Mouse (Mus musculus): ENCODE results near the gene Gm42957. TPM values are rescaled to one million over a fixed set of nuclear protein-coding genes. Genes with fewer than 3 reads are reported as not detected.

Gm42957 gene
- polyA plus RNA-seq, 1 experiment from 2014 or later: 0.04 TPM

Other genes starting within 250 kb of the Gm42957 start
- gene BC107364, start 183.2 kb upstream of the Gm42957 start, polyA plus RNA-seq (2014; fragmentation: Nextera tagmentation; extraction: Ambion mirVana): not detected in 2 replicates
- gene Hfe2, start 110.3 kb upstream of the Gm42957 start, polyA plus RNA-seq (2014; fragmentation: Nextera tagmentation; extraction: Ambion mirVana): 1.3 and 1.7 TPM in 2 replicates
- gene Txnip, start 77.5 kb upstream of the Gm42957 start, polyA plus RNA-seq (2014; fragmentation: Nextera tagmentation; extraction: Ambion mirVana): 54.0 and 55.9 TPM in 2 replicates
- gene Gm16253, start 58.5 kb upstream of the Gm42957 start, polyA plus RNA-seq (2014; fragmentation: Nextera tagmentation; extraction: Ambion mirVana): 0.36 and 0.43 TPM in 2 replicates
- gene Polr3gl, start 41.3 kb upstream of the Gm42957 start, polyA plus RNA-seq (2014; fragmentation: Nextera tagmentation; extraction: Ambion mirVana): 12.1 and 14.7 TPM in 2 replicates
- gene Ankrd34a, start 38.8 kb upstream of the Gm42957 start, polyA plus RNA-seq (2014; fragmentation: Nextera tagmentation; extraction: Ambion mirVana): 1.5 and 2.0 TPM in 2 replicates
- 6.4 TPM in 2 replicates for gene Lix1l, start 34.3 kb upstream of the Gm42957 start, polyA plus RNA-seq (2014; fragmentation: Nextera tagmentation; extraction: Ambion mirVana)
- 181 and 193 TPM in 2 replicates for gene Rbm8a, start 5.5 kb upstream of the Gm42957 start, polyA plus RNA-seq (2014; fragmentation: Nextera tagmentation; extraction: Ambion mirVana)
- gene Pex11b, start 98 bp upstream of the Gm42957 start, polyA plus RNA-seq (2014; fragmentation: Nextera tagmentation; extraction: Ambion mirVana): 43.9 and 46.7 TPM in 2 replicates
- gene Itga10, start 10.1 kb downstream of the Gm42957 start, polyA plus RNA-seq (2014; fragmentation: Nextera tagmentation; extraction: Ambion mirVana): 0.33 and 0.52 TPM in 2 replicates
- 0.10 and 0.19 TPM in 2 replicates for gene Ankrd35, start 34.7 kb downstream of the Gm42957 start, polyA plus RNA-seq (2014; fragmentation: Nextera tagmentation; extraction: Ambion mirVana)
- 26.8 and 29.2 TPM in 2 replicates for gene Pias3, start 60.9 kb downstream of the Gm42957 start, polyA plus RNA-seq (2014; fragmentation: Nextera tagmentation; extraction: Ambion mirVana)
- gene Nudt17, start 73.1 kb downstream of the Gm42957 start, polyA plus RNA-seq (2014; fragmentation: Nextera tagmentation; extraction: Ambion mirVana): 14.4 and 16.3 TPM in 2 replicates
- gene Polr3c, start 92.2 kb downstream of the Gm42957 start, polyA plus RNA-seq (2014; fragmentation: Nextera tagmentation; extraction: Ambion mirVana): 35.7 and 41.6 TPM in 2 replicates
- 90.3 and 98.8 TPM in 2 replicates for gene Rnf115, start 92.2 kb downstream of the Gm42957 start, polyA plus RNA-seq (2014; fragmentation: Nextera tagmentation; extraction: Ambion mirVana)
- 0.38 and 0.50 TPM in 2 replicates for gene Pdzk1, start 193.8 kb downstream of the Gm42957 start, polyA plus RNA-seq (2014; fragmentation: Nextera tagmentation; extraction: Ambion mirVana)
- gene Cd160, start 193.9 kb downstream of the Gm42957 start, polyA plus RNA-seq (2014; fragmentation: Nextera tagmentation; extraction: Ambion mirVana): 0.12 TPM in 1 of 2 replicates, not detected in the other

Measured in midbrain, embryonic 11.5 days (tissue).